Mouse (Mus musculus) bone marrow, adult 2 months (tissue): ENCODE measurements at regions not wholly inside any gene's neighbourhood (a gene's known extent, or its start where the extent isn't known, plus 50 kb on each side); places are given as distances from the start of the nearest gene placed in this dataset.

Experiments
- H3K27ac ChIP-seq: fragments of 200-500 bp; 2 replicates; pipeline ENCODE4 v1.5.1; 2012; ENCODE audit warnings: low read depth, mild to moderate bottlenecking, control low read depth, inconsistent platforms, low read length; ENCODE audit not compliant: control insufficient read depth, poor library complexity, insufficient read depth
- H3K4me1 ChIP-seq: fragments of 200-500 bp; 2 replicates; pipeline ENCODE4 v1.6.1; 2011; ENCODE audit warnings: low read length; ENCODE audit not compliant: control insufficient read depth, insufficient read depth
- H3K4me3 ChIP-seq: fragments of 200-500 bp; replicated peaks from 2 replicates; pipeline ENCODE3; 2011; ENCODE audit warnings: mild to moderate bottlenecking, low read depth, low read length, control low read depth; ENCODE audit not compliant: control insufficient read depth
- CTCF ChIP-seq: fragments of 200-500 bp; IDR thresholded peaks from 2 replicates; pipeline ENCODE4 v1.5.1; 2011; ENCODE audit warnings: low read length, control low read depth; ENCODE audit not compliant: control insufficient read depth, insufficient read depth
- POLR2A ChIP-seq: fragments of 200-500 bp; IDR thresholded peaks from 2 replicates; pipeline ENCODE4 v1.6.1; 2011; ENCODE audit warnings: low read depth, mild to moderate bottlenecking, control low read depth, low read length, borderline replicate concordance; ENCODE audit not compliant: control insufficient read depth
- WGBS: fragments of 180-500 bp; shearing (Covaris S2); methylation state at CpG from one replicate; pipeline ENCODE4 v1.1.7; 2018; 5-methylcytosine and 5-hydroxymethylcytosine counted together

DNA sequence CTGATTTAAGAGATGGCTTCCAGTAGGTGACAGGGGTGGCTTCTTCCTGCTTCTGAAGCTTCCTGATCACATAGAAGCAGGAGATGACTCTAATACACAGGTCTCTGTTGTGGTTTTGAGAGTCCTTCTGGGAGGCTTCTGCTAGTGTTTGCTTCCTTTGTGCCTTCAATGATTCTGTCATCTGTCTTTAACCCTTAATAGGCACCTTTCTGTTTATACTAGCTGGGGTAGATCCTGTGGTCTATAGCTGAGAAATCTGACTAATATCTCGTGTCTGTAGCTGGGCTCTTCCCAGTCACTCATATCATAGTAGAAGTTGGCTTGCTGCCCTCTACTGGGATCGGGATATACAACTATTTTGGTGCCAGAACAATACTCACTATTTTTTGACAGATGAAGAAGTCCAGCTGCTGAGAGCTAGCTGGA is 50.2 kb upstream of the Zfand6 start:
- TF ChIP-seq POLR2A = no peak
- no peak for TF ChIP-seq CTCF
- H3K4me3 ChIP-seq = no peak overlapping the region
- 6% methylated on average over 2 of the region's 2 CpGs for WGBS
- no peak overlapping the region for H3K27ac ChIP-seq
- H3K4me1 ChIP-seq = no peaks in the 10 kb centered on the region
